Mouse (Mus musculus): Measurements from ENCODE around the gene Gnaq. TPM values are rescaled to one million over a fixed set of nuclear protein-coding genes. Genes with fewer than 3 reads are reported as not detected.

Gene Gnaq
- polyA plus RNA-seq, 1 experiment: 20.0 TPM

GRCm38 (mm10) chr19:16291088-16291487 is 158.5 kb downstream of the Gnaq start:
- no peak overlapping the region for H3K4me3 ChIP-seq (replicated peaks; ENCODE audit: control insufficient read depth, low read depth, low read length)
- H3K4me1 ChIP-seq (ENCODE audit: control insufficient read depth, insufficient read depth, low read length): no peaks in the 10 kb centered on the region; the same call in 1 of the 2 replicates
- WGBS: 85% methylated on average over 3 of the region's 3 CpGs
- H3K27ac ChIP-seq (ENCODE audit: control insufficient read depth, insufficient read depth, low read depth, low read length, poor library complexity): no peak overlapping the region
- no peak for TF ChIP-seq CTCF (IDR thresholded peaks at IDR 0.05; ENCODE audit: control insufficient read depth, insufficient read depth, low read length)
- no peak for TF ChIP-seq POLR2A (IDR thresholded peaks at IDR 0.05; ENCODE audit: borderline replicate concordance, control insufficient read depth, low read depth, low read length)

GRCm38 (mm10) chr19:16292056-16292608 is 159.5 kb downstream of the Gnaq start:
- TF ChIP-seq POLR2A (IDR thresholded peaks at IDR 0.05; ENCODE audit: borderline replicate concordance, control insufficient read depth, low read depth, low read length) (no peak), CTCF (IDR thresholded peaks at IDR 0.05; ENCODE audit: control insufficient read depth, insufficient read depth, low read length) (no peak)
- H3K4me1 ChIP-seq (ENCODE audit: control insufficient read depth, insufficient read depth, low read length): no peaks in the 10 kb centered on the region; the same call in 1 of the 2 replicates
- H3K27ac ChIP-seq (ENCODE audit: control insufficient read depth, insufficient read depth, low read depth, low read length, poor library complexity): no peak overlapping the region
- WGBS: 86% methylated on average over 2 of the region's 2 CpGs
- no peak overlapping the region for H3K4me3 ChIP-seq (replicated peaks; ENCODE audit: control insufficient read depth, low read depth, low read length)

- 92% methylated on average over 1 of the region's 1 CpGs for WGBS
- Histone ChIP-seq H3K4me3 (replicated peaks; ENCODE audit: control insufficient read depth, low read depth, low read length) (no peak overlapping the region), H3K27ac (ENCODE audit: control insufficient read depth, insufficient read depth, low read depth, low read length, poor library complexity) (no peak overlapping the region), H3K4me1 (ENCODE audit: control insufficient read depth, insufficient read depth, low read length) (no peaks in the 10 kb centered on the region; the same call in 1 of the 2 replicates)
- no peak for TF ChIP-seq CTCF (IDR thresholded peaks at IDR 0.05; ENCODE audit: control insufficient read depth, insufficient read depth, low read length)
- no peak for TF ChIP-seq POLR2A (IDR thresholded peaks at IDR 0.05; ENCODE audit: borderline replicate concordance, control insufficient read depth, low read depth, low read length)
These were observed 160.3 kb downstream of the Gnaq start for GRCm38 (mm10) chr19:16292978-16293377.

GRCm38 (mm10) chr19:16300413-16300812 is 167.8 kb downstream of the Gnaq start:
- 73% methylated on average over 4 of the region's 4 CpGs for WGBS
- TF ChIP-seq POLR2A (IDR thresholded peaks at IDR 0.05; ENCODE audit: borderline replicate concordance, control insufficient read depth, low read depth, low read length) (no peak), CTCF (IDR thresholded peaks at IDR 0.05; ENCODE audit: control insufficient read depth, insufficient read depth, low read length) (no peak)
- no peak overlapping the region for H3K27ac ChIP-seq (ENCODE audit: control insufficient read depth, insufficient read depth, low read depth, low read length, poor library complexity)
- no peak overlapping the region for H3K4me3 ChIP-seq (replicated peaks; ENCODE audit: control insufficient read depth, low read depth, low read length)
- no peaks in the 10 kb centered on the region for H3K4me1 ChIP-seq (ENCODE audit: control insufficient read depth, insufficient read depth, low read length)

- Histone ChIP-seq H3K4me3 (replicated peaks; ENCODE audit: control insufficient read depth, low read depth, low read length) (no peak overlapping the region), H3K4me1 (ENCODE audit: control insufficient read depth, insufficient read depth, low read length) (no peaks in the 10 kb centered on the region), H3K27ac (ENCODE audit: control insufficient read depth, insufficient read depth, low read depth, low read length, poor library complexity) (no peak overlapping the region)
- no peak for TF ChIP-seq CTCF (IDR thresholded peaks at IDR 0.05; ENCODE audit: control insufficient read depth, insufficient read depth, low read length)
- TF ChIP-seq POLR2A (IDR thresholded peaks at IDR 0.05; ENCODE audit: borderline replicate concordance, control insufficient read depth, low read depth, low read length): no peak
- 79% methylated on average over 7 of the region's 7 CpGs for WGBS
These were observed 168.7 kb downstream of the Gnaq start for GRCm38 (mm10) chr19:16301336-16301735.

- no peak overlapping the region for H3K4me3 ChIP-seq (replicated peaks; ENCODE audit: control insufficient read depth, low read depth, low read length)
- H3K27ac ChIP-seq (ENCODE audit: control insufficient read depth, insufficient read depth, low read depth, low read length, poor library complexity): no peak overlapping the region
- no peak for TF ChIP-seq POLR2A (IDR thresholded peaks at IDR 0.05; ENCODE audit: borderline replicate concordance, control insufficient read depth, low read depth, low read length)
- H3K4me1 ChIP-seq (ENCODE audit: control insufficient read depth, insufficient read depth, low read length): no peaks in the 10 kb centered on the region
These were observed 176.4 kb downstream of the Gnaq start for GRCm38 (mm10) chr19:16309031-16309430.

- H3K27ac ChIP-seq (ENCODE audit: control insufficient read depth, insufficient read depth, low read depth, low read length, poor library complexity): no peak overlapping the region
- peaks cover 4% of the 10 kb centered on the region; the same call in 1 of the 2 replicates for H3K4me1 ChIP-seq (ENCODE audit: control insufficient read depth, insufficient read depth, low read length)
- TF ChIP-seq POLR2A (IDR thresholded peaks at IDR 0.05; ENCODE audit: borderline replicate concordance, control insufficient read depth, low read depth, low read length): no peak
- no peak for TF ChIP-seq CTCF (IDR thresholded peaks at IDR 0.05; ENCODE audit: control insufficient read depth, insufficient read depth, low read length)
- WGBS: 87% methylated on average over 4 of the region's 4 CpGs
- no peak overlapping the region for H3K4me3 ChIP-seq (replicated peaks; ENCODE audit: control insufficient read depth, low read depth, low read length)
These were observed 181.7 kb downstream of the Gnaq start for GRCm38 (mm10) chr19:16314295-16314821.

- 56% methylated on average over 4 of the region's 4 CpGs for WGBS
- no peak for TF ChIP-seq CTCF (IDR thresholded peaks at IDR 0.05; ENCODE audit: control insufficient read depth, insufficient read depth, low read length)
- no peak for TF ChIP-seq POLR2A (IDR thresholded peaks at IDR 0.05; ENCODE audit: borderline replicate concordance, control insufficient read depth, low read depth, low read length)
- H3K27ac ChIP-seq (ENCODE audit: control insufficient read depth, insufficient read depth, low read depth, low read length, poor library complexity): no peak overlapping the region
- no peak overlapping the region for H3K4me3 ChIP-seq (replicated peaks; ENCODE audit: control insufficient read depth, low read depth, low read length)
- H3K4me1 ChIP-seq (ENCODE audit: control insufficient read depth, insufficient read depth, low read length): peaks cover 4% of the 10 kb centered on the region; the same call in 1 of the 2 replicates
These were observed 182.9 kb downstream of the Gnaq start for GRCm38 (mm10) chr19:16315525-16315924.
